Mouse (Mus musculus): ENCODE results near the gene Ppp3r2. TPM values are rescaled to one million over a fixed set of nuclear protein-coding genes. Genes with fewer than 3 reads are reported as not detected.

Gene Ppp3r2
- polyA plus RNA-seq, 1 experiment from 2014 or later = not detected

DNA sequence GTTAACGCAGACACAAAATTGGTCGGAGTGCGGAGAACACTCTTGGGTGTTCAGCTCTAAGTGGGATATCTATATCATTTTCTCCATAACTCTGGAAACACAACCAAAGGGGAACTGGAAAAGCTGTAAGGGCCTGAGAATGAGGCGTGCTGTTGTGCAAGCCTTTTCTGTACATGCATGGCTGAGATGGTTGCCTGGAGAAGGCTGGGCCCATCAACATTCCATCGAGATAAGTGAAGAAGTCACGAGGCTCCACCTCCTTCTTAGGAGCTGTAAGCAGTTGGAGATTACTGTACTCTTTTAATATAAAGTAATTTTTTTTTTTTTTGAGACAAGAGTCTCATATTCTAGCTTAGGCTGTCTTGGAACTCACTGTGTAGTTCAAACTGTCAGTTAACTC lies 5.8 kb downstream of the Ppp3r2 start:
- WGBS = 66% methylated on average over 6 of the region's 6 CpGs
- Histone ChIP-seq H3K27me3 (ENCODE audit: control insufficient read depth, insufficient read depth, low read length) (no peaks in the 10 kb centered on the region), H3K36me3 (ENCODE audit: control insufficient read depth, insufficient read depth, low read length) (no peaks in the 10 kb centered on the region), H3K4me2 (ENCODE audit: low read length) (no peak overlapping the region), H3K27ac (replicated peaks in 1 of 2; ENCODE audit: control insufficient read depth in 1 of 2, insufficient read depth in 1 of 2, low read depth in 2 of 2, low read length in 2 of 2) (no peak overlapping the region), H3K9ac (ENCODE audit: low read length) (no peak overlapping the region), H3K9me3 (ENCODE audit: control insufficient read depth, low read length) (no peaks in the 10 kb centered on the region), H3K4me1 (ENCODE audit: control insufficient read depth in 2 of 2, insufficient read depth in 2 of 2, low read length in 2 of 2) (no peaks in the 10 kb centered on the region), H3K4me3 (ENCODE audit: control insufficient read depth in 1 of 2, insufficient read depth in 1 of 2, low read depth in 1 of 2, low read length in 2 of 2) (no peak overlapping the region)
- no peak for ATAC-seq (ENCODE audit: insufficient number of reproducible peaks, insufficient read depth, low FRiP score, low read depth)

DNA sequence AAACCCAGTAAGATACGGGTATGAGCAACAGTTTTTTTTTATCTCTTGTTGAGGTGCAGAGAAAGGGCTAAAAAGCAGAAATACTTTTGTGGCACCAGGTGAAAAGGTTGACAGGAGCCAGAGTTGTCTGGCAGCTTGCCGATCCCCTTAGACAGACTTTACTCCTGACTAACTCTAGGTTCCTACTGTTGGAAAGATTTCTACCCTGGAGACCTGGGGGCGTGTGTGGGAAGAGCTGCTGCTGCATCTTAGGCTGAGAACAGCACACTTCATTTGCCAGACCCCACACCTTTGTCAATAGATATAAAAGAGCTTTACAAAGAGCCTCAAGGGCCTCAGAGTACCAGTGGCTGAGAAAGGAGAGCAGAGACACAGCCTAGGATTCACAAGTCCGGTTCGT lies 17.0 kb downstream of the Ppp3r2 start:
- Histone ChIP-seq H3K4me1 (ENCODE audit: control insufficient read depth in 2 of 2, insufficient read depth in 2 of 2, low read length in 2 of 2) (peaks cover 0 to 3% of the 10 kb centered on the region in 2 experiments; a peak in 1 of 4 replicates), H3K36me3 (ENCODE audit: control insufficient read depth, insufficient read depth, low read length) (peaks cover 35% of the 10 kb centered on the region), H3K9me3 (ENCODE audit: control insufficient read depth, low read length) (no peaks in the 10 kb centered on the region), H3K27me3 (ENCODE audit: control insufficient read depth, insufficient read depth, low read length) (no peaks in the 10 kb centered on the region), H3K4me2 (ENCODE audit: low read length) (no peak overlapping the region), H3K9ac (ENCODE audit: low read length) (no peak overlapping the region), H3K27ac (replicated peaks in 1 of 2; ENCODE audit: control insufficient read depth in 1 of 2, insufficient read depth in 1 of 2, low read depth in 2 of 2, low read length in 2 of 2) (no peak overlapping the region), H3K4me3 (ENCODE audit: control insufficient read depth in 1 of 2, insufficient read depth in 1 of 2, low read depth in 1 of 2, low read length in 2 of 2) (no peak overlapping the region)
- 44% methylated on average over 5 of the region's 5 CpGs for WGBS
- no peak for ATAC-seq (ENCODE audit: insufficient number of reproducible peaks, insufficient read depth, low FRiP score, low read depth)

DNA sequence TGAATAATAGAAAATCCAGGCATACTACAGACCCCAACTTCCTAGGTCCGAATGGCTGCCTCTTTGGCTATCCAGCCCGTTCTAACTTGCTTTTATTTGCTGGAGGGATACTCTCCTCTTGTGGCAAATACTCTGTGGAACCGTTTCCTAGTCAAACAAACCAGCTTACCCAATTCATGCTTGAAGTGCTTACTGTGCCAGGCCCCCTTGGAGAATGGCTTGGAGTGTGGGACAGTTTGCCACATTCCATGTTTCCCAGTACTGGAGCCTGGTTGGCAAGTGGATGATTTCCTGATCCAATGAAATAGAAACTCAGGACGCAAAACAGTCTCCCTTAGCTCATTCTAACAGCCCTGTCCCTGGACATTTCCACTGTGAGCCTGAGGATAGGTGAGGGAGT lies 19.6 kb downstream of the Ppp3r2 start:
- Histone ChIP-seq H3K27ac (replicated peaks in 1 of 2; ENCODE audit: control insufficient read depth in 1 of 2, insufficient read depth in 1 of 2, low read depth in 2 of 2, low read length in 2 of 2) (no peak overlapping the region), H3K27me3 (ENCODE audit: control insufficient read depth, insufficient read depth, low read length) (no peaks in the 10 kb centered on the region), H3K4me1 (ENCODE audit: control insufficient read depth in 2 of 2, insufficient read depth in 2 of 2, low read length in 2 of 2) (peaks cover 0 to 3% of the 10 kb centered on the region in 2 experiments; a peak in 1 of 4 replicates), H3K4me2 (ENCODE audit: low read length) (no peak overlapping the region), H3K9me3 (ENCODE audit: control insufficient read depth, low read length) (no peaks in the 10 kb centered on the region), H3K4me3 (ENCODE audit: control insufficient read depth in 1 of 2, insufficient read depth in 1 of 2, low read depth in 1 of 2, low read length in 2 of 2) (no peak overlapping the region), H3K9ac (ENCODE audit: low read length) (no peak overlapping the region), H3K36me3 (ENCODE audit: control insufficient read depth, insufficient read depth, low read length) (peaks cover 55% of the 10 kb centered on the region)
- 87% methylated on average over 4 of the region's 4 CpGs for WGBS
- ATAC-seq (ENCODE audit: insufficient number of reproducible peaks, insufficient read depth, low FRiP score, low read depth) = no peak

DNA sequence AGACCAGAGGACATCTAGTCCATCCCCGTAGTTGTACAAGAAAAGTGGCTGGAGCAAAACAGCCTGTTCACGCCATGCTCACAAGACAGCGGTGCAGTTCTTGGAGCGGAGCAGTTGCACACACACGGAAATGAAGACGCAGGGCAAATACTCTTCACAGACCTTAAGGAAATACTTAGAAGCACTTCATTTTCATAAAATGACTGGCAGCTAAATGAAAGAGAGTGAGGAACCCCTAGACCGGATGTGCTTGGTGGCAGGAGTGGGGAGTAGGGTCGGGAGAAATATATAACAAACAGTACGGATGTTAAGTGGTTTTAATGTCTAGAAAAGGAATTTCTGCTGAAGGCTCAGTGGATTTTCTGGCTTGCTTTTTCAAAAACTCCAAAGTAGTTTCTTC lies 20.2 kb downstream of the Ppp3r2 start:
- Histone ChIP-seq H3K9me3 (ENCODE audit: control insufficient read depth, low read length) (no peaks in the 10 kb centered on the region), H3K27me3 (ENCODE audit: control insufficient read depth, insufficient read depth, low read length) (no peaks in the 10 kb centered on the region), H3K9ac (ENCODE audit: low read length) (no peak overlapping the region), H3K27ac (replicated peaks in 1 of 2; ENCODE audit: control insufficient read depth in 1 of 2, insufficient read depth in 1 of 2, low read depth in 2 of 2, low read length in 2 of 2) (no peak overlapping the region), H3K4me3 (ENCODE audit: control insufficient read depth in 1 of 2, insufficient read depth in 1 of 2, low read depth in 1 of 2, low read length in 2 of 2) (no peak overlapping the region), H3K4me2 (ENCODE audit: low read length) (no peak overlapping the region), H3K36me3 (ENCODE audit: control insufficient read depth, insufficient read depth, low read length) (peaks cover 61% of the 10 kb centered on the region), H3K4me1 (ENCODE audit: control insufficient read depth in 2 of 2, insufficient read depth in 2 of 2, low read length in 2 of 2) (peaks cover 0 to 3% of the 10 kb centered on the region in 2 experiments; a peak in 1 of 4 replicates)
- ATAC-seq (ENCODE audit: insufficient number of reproducible peaks, insufficient read depth, low FRiP score, low read depth) = no peak
- WGBS = 96% methylated on average over 9 of the region's 9 CpGs

DNA sequence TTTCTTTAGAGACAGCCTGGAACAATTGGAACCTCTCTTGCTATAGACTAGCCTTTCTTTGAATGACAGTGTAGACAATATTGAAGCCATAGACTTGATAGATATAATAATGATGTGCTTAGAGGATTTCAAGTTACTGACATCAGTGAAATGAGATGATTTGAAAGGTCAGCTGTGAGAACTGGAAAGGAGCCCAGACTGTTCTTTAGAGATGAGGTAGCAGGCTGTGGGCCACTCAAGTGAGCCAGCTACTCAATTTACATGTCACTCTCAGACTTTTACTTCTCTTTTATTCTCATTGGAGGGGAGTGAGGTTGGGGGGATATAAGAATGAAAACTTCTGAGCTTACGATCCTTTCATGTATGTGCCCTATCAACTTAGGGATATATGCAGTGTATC lies 22.4 kb downstream of the Ppp3r2 start:
- H3K36me3 ChIP-seq (ENCODE audit: control insufficient read depth, insufficient read depth, low read length) = peaks cover 81% of the 10 kb centered on the region
- H3K4me1 ChIP-seq (ENCODE audit: control insufficient read depth in 2 of 2, insufficient read depth in 2 of 2, low read length in 2 of 2) = no peaks in the 10 kb centered on the region
- no peak overlapping the region for H3K4me3 ChIP-seq (ENCODE audit: control insufficient read depth in 1 of 2, insufficient read depth in 1 of 2, low read depth in 1 of 2, low read length in 2 of 2)

DNA sequence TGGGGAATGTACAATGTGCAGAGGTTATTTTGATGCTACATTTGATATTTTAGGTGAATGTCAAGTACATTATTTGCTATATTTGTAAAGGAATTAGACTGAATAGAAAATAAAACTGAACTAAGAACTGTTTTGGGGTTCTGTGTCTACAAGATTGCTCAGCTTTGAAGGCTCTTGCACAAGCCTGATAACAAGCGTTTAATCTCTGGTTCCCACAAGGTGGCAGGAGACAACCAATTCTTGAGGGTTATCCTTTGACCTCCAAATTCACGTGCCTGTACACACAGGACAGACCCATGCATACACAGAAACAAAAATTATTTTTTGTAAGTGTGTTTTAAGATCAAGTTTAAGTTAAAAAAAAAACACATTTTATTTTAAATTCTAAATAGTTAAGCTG lies 41.9 kb downstream of the Ppp3r2 start:
- Histone ChIP-seq H3K4me2 (ENCODE audit: low read length) (no peak overlapping the region), H3K9me3 (ENCODE audit: control insufficient read depth, low read length) (no peaks in the 10 kb centered on the region), H3K36me3 (ENCODE audit: control insufficient read depth, insufficient read depth, low read length) (peaks cover 88% of the 10 kb centered on the region), H3K4me1 (ENCODE audit: control insufficient read depth in 2 of 2, insufficient read depth in 2 of 2, low read length in 2 of 2) (no peaks in the 10 kb centered on the region), H3K27ac (replicated peaks in 1 of 2; ENCODE audit: control insufficient read depth in 1 of 2, insufficient read depth in 1 of 2, low read depth in 2 of 2, low read length in 2 of 2) (no peak overlapping the region), H3K27me3 (ENCODE audit: control insufficient read depth, insufficient read depth, low read length) (no peaks in the 10 kb centered on the region), H3K9ac (ENCODE audit: low read length) (no peak overlapping the region), H3K4me3 (ENCODE audit: control insufficient read depth in 1 of 2, insufficient read depth in 1 of 2, low read depth in 1 of 2, low read length in 2 of 2) (no peak overlapping the region)
- WGBS = 37% methylated on average over 2 of the region's 2 CpGs
- ATAC-seq (ENCODE audit: insufficient number of reproducible peaks, insufficient read depth, low FRiP score, low read depth) = no peak

More for the DNA sequence above, 22.4 kb downstream of the Ppp3r2 start:
- Histone ChIP-seq H3K27ac (replicated peaks in 1 of 2; ENCODE audit: control insufficient read depth in 1 of 2, insufficient read depth in 1 of 2, low read depth in 2 of 2, low read length in 2 of 2) (no peak overlapping the region), H3K9me3 (ENCODE audit: control insufficient read depth, low read length) (no peaks in the 10 kb centered on the region), H3K9ac (ENCODE audit: low read length) (no peak overlapping the region), H3K4me2 (ENCODE audit: low read length) (no peak overlapping the region), H3K27me3 (ENCODE audit: control insufficient read depth, insufficient read depth, low read length) (no peaks in the 10 kb centered on the region)
- 69% methylated on average over 1 of the region's 1 CpGs for WGBS
- no peak for ATAC-seq (ENCODE audit: insufficient number of reproducible peaks, insufficient read depth, low FRiP score, low read depth)

DNA sequence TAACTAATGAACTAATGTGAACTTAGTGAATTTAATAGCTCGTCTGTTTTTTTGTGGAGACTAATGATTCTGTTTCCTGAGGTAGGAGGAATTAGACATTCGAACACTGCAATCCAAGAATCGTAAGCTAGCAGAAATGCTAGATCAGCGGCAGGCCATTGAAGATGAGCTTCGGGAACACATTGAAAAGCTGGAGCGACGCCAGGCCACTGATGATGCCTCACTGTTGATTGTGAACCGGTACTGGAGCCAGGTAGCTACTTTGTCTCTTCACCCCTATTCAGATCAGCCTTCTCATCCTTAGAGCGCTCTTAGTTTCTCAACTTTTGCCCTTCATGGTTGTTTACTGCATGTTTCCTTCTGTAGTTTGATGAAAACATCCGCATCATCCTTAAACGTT lies 44.0 kb downstream of the Ppp3r2 start:
- Histone ChIP-seq H3K4me1 (ENCODE audit: control insufficient read depth in 2 of 2, insufficient read depth in 2 of 2, low read length in 2 of 2) (no peaks in the 10 kb centered on the region), H3K27me3 (ENCODE audit: control insufficient read depth, insufficient read depth, low read length) (no peaks in the 10 kb centered on the region), H3K27ac (replicated peaks in 1 of 2; ENCODE audit: control insufficient read depth in 1 of 2, insufficient read depth in 1 of 2, low read depth in 2 of 2, low read length in 2 of 2) (no peak overlapping the region), H3K9me3 (ENCODE audit: control insufficient read depth, low read length) (no peaks in the 10 kb centered on the region), H3K9ac (ENCODE audit: low read length) (no peak overlapping the region), H3K36me3 (ENCODE audit: control insufficient read depth, insufficient read depth, low read length) (peaks cover 86% of the 10 kb centered on the region), H3K4me3 (ENCODE audit: control insufficient read depth in 1 of 2, insufficient read depth in 1 of 2, low read depth in 1 of 2, low read length in 2 of 2) (no peak overlapping the region), H3K4me2 (ENCODE audit: low read length) (no peak overlapping the region)
- ATAC-seq (ENCODE audit: insufficient number of reproducible peaks, insufficient read depth, low FRiP score, low read depth) = no peak
- WGBS = 89% methylated on average over 11 of the region's 11 CpGs

DNA sequence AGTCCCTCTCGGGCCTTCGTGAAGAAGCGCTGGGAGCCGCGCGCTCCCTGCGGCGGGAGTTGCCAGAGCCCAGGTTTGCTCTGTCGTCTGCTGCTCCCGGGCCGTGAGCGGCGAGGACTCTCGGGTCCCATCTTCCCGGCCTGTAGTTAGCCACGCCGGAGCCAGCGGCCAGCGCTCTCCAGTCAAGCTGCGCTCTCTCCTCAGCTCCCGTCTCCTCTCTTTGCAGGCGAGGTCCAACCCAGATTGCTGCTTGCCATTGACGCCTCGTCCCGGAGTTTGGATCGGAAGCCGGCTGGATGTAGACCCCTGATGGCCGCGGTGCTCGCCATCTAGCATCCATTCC lies 49.7 kb downstream of the Ppp3r2 start:
- Histone ChIP-seq H3K27me3 (ENCODE audit: control insufficient read depth, insufficient read depth, low read length) (no peaks in the 10 kb centered on the region), H3K4me3 (ENCODE audit: control insufficient read depth in 1 of 2, insufficient read depth in 1 of 2, low read depth in 1 of 2, low read length in 2 of 2) (peak overlapping the region; percentile 62 to 83), H3K4me1 (ENCODE audit: control insufficient read depth in 2 of 2, insufficient read depth in 2 of 2, low read length in 2 of 2) (no peaks in the 10 kb centered on the region), H3K9ac (ENCODE audit: low read length) (peak overlapping the region; percentile 78), H3K9me3 (ENCODE audit: control insufficient read depth, low read length) (no peaks in the 10 kb centered on the region), H3K27ac (replicated peaks in 1 of 2; ENCODE audit: control insufficient read depth in 1 of 2, insufficient read depth in 1 of 2, low read depth in 2 of 2, low read length in 2 of 2) (peak overlapping the region; percentile 79), H3K36me3 (ENCODE audit: control insufficient read depth, insufficient read depth, low read length) (peaks cover 39% of the 10 kb centered on the region), H3K4me2 (ENCODE audit: low read length) (peak overlapping the region; percentile 83)
- ATAC-seq (ENCODE audit: insufficient number of reproducible peaks, insufficient read depth, low FRiP score, low read depth) = peak; percentile 58; the same call in 1 of the 2 replicates
- 0% methylated on average over 30 of the region's 30 CpGs for WGBS
